8 mouse cellular contexts compared by ENCODE assay signal in the genomic region with DNA sequence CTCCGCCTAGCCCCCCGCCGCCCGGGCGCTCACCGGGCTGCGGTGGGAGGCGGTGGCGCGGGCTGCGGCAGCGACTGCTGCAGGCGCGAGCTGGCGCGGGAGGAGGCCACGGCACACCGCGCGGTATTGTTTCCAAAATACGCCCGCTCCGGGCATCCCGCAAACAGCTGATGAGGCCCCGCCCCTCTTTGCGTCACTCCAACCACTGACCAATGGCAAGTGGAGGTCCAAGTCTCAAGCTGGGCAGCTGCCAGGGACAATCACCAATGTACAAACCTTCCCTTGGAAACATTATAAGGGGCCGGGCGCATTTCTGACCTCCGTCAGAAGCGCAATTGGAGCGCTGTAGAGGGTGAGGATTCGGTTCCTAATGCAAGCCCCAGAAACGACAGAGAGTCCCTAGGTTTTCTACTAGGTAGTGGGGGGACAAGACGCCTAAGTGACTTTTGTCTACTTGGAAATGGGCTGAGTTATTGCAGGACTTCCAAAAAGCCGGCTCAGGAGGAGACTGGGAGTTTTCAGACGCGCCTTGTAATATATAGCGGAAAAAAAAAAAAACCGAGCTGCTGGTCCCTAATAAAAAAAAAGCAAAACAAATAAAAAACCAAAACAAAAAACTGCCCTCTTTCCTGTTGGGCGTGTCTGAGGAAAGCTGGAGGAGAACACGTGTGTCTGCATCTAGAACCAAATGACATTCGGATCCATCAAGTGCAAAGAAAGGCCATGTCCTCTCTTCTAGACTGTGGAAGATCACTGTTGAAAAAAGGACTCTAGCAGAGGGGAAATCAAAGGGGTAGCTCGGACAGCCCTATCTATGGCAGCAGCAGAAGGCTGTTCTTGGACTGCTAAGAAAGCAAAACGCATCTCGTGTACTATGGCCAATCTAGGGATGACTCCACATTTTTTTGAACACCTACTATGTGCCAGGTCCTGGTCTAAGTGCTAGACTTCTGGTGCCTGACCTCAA. TPM values are rescaled to one million over a fixed set of nuclear protein-coding genes. Genes with fewer than 3 reads are reported as not detected.
DNase-seq lines count a peak whose midpoint lies in the region; ATAC-seq lines count a peak whose summit lies in the region.

TSS of gene Bmf (minus strand) at position 181 of the 967 bp plus-strand sequence.

- peak; percentile 64 for ATAC-seq in megakaryocyte, adult 5-6 weeks (ENCODE audit: poor library complexity, severe bottlenecking)

- DNase-seq in adrenal gland, adult (ENCODE audit: inconsistent age in 2 of 2, low spot score in 1 of 2): peak; percentile 99 to 100
- peak; percentile 99 for DNase-seq in embryo, embryonic 10.5 days (ENCODE audit: low spot score)
- peak; percentile 100 for DNase-seq in gastrocnemius, postnatal 10 days
- DNase-seq in hindlimb bud, embryonic 11.5 days (ENCODE audit: extremely low spot score, low read depth, low spot score): peak; percentile 88
- DNase-seq in left cerebral cortex, adult 8-10 months (ENCODE audit: low spot score in 2 of 2): peak; percentile 88 to 93
- DNase-seq in right cerebral cortex, adult 18-20 months: peak; percentile 94
- peak; percentile 95 for DNase-seq in urinary bladder, adult 2 months (ENCODE audit: low spot score)

RNA-seq across cellular contexts. Expression of gene Bmf, which starts in this region (rescaled TPM):
- 10 to 100 TPM; 14.5 to 15.7 TPM for total RNA-seq in gastrocnemius, postnatal 10 days (2021)
- total RNA-seq in left cerebral cortex, adult 8-10 months (2022): 1 to 10 TPM; 3.4 to 5.2 (median 4.7) TPM
- 8.8 and 12.4 TPM in 2 replicates for total RNA-seq in megakaryocyte, adult 5-6 weeks (2015)
- total RNA-seq in megakaryocyte, adult 5-6 weeks (2017): 9.7 and 11.5 TPM in 2 replicates
- 11.7 and 14.1 TPM in 2 replicates for polyA plus RNA-seq in urinary bladder, adult 2 months (2012; rRNA removed)

Comparison
In these comparisons a context has a peak if more than half of its experiments do, and no peak if none do; other contexts are left out.
1. Peak in every context shown above with its lines: DNase-seq and ATAC-seq.